Mouse (Mus musculus): ENCODE data around the gene Fuz. TPM values are rescaled to one million over a fixed set of nuclear protein-coding genes. Genes with fewer than 3 reads are reported as not detected.

Gene Fuz
- total RNA-seq, 2 experiments from 2014 or later, result 9.0 to 18.1 TPM

DNA sequence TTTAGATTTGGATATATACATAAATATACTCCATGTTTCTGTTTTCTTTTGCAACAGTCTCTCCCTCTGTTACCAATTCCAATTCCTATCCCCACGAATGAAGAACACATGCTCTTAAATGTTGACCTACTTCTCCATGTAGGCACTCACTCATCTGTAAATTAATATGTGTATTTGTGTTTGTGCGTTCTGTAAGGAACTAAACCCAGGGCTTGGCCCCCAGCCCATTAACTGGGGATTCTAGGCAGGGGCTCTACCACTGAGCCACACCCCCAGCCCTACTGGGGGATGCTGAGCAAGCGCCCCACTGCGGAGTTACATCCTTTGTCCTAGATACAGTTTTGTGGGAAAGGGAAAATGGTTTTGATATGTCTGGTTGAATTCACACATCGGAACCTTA lies 23.2 kb downstream of the Fuz start:
- intact Hi-C loops (cut with DNase I), result no loop called here
- DNase-seq, result no peak

DNA sequence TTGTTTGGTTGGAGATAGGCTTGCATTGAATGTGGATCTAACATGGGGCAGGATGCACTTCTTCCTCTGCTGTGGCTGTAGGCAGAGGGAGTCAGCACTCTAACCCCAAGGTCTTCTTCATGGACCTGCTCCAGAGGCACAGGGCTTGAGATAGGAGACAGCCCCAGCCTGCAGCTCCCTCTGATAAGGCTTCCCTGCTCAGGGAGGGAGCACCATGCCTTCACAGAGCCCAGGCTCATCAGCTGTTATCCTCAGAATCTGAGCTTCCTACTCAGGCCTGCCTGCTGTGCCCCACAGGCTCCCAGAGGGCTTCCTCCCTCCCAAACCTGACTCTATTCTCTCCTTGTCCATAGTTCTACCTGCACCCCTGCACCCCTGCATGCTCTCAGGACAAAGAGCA lies 26.7 kb downstream of the Fuz start:
- no peak for DNase-seq
- intact Hi-C loops (cut with DNase I), result loop anchor here (5.0 kb wide), 1 partner anchor 35 kb away; no protein-coding TSS in a partner anchor

DNA sequence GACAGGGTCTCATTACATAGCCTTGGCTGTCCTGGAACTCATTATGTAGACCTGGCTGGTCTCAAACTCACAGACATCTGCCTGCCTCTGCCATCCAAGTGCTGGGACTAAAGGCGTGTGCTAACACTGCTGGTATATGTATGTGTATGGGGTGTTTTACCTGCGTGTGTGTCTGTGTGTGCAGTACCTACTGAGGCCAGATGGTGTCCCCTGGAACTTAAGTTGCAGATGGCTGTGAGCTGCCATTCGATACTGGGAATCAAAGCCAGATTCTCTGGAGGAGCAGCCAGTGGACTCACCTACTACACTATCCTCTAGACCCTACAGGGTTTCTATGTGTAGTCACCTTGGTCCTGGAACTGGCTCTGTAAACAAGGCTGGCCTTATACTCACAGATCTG lies 29.6 kb downstream of the Fuz start:
- peak in 1 of 2 experiments; percentile 44 for DNase-seq
- intact Hi-C loops (cut with DNase I), result loop anchor here (5.0 kb wide), 1 partner anchor 42 kb away; no protein-coding TSS in a partner anchor

DNA sequence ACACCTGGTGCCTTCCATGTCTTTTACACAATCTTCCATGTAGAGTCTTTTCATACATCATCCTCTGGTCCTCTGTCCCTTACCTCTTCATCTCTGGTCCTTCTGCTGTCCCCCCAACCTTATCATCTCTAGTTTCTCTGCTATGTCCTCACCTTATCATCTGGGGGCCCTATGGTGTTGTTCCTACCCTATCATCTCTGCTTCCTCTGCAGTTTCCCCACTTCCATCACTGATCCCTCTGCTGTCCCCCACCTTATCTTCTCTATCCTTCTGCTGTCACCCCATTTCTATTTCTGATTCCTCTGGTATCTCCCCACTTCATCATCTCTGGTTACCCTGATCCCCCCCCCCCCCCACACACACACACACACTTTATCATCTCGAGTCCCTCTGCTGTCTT lies 32.7 kb downstream of the Fuz start:
- intact Hi-C loops (cut with DNase I), result loop anchor here (5.0 kb wide), 1 partner anchor 39 kb away; no protein-coding TSS in a partner anchor
- no peak for DNase-seq

DNA sequence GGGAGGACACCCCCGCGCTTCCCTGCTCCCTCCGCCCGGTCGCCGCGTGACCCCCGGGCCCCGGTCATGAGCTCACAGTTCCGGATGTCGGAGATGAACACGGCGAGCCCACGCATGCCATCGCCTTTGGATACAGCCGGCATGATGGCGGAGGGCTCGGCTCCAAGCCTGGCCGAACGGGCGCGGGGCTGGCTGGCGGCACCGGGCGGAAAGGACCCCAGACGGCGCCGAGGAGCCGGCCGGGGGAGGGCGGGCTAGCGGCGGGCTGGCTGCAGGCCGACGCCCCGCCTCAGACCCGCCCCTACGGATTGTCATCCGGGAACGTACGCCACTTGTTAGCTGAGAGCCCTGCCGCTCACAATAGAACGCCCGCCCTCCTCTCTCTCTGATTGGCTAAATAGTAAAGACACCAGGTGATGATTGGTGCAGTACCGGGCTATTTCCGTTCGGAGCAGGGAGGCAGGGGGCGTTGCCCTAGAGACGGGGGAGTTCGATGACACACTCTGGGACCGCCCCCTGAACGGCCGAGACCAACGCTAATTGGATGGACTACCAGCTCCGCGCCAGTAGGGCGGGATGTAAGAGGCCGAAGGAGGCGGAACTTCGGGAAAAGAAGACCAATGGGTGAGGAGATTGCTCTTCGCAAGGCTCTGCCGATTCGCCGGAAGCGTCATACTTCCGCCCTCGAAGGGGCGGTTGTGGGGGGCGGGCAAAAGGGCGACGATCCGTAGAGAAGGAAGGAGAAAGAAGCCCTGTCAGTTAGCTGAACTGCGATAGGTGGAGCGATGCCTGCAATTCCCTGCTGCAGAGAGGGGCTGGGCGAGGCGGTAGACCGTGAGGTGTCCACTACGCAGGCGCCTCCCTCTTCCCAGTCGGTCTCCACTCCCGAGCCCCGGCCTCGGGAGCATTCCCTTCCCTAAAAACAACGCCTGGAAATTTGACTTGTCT lies 33.6 kb downstream of the Fuz start, which contains the start of gene Ap2a1:
TSS of gene Ap2a1 (minus strand) at position 293 of the 948 bp plus-strand sequence.
- DNase-seq, result peak; percentile 98 to 99
- intact Hi-C loops (cut with DNase I), result loop anchor here (2.0 to 5.0 kb wide), 2 partner anchors 21 to 38 kb away; no protein-coding TSS in a partner anchor

DNA sequence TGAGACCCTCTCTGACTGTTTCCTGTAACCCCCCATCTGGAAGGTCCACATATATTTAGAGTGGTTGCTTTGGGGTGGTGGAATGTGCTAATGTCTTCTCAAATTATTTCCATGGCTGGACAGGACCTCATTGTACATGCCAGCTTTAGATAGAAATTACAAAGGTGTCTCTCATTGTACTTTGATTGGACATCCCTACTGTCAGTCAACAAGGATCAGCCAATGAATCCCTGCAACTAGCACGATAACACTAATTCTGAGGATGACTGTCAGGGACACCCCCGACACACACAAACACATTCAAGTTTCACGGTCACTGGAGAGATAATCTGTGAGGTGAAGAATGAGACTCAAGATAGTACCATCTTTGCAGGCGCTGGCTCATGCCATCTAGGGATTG lies 42.8 kb downstream of the Fuz start:
- DNase-seq, result no peak
- intact Hi-C loops (cut with DNase I), result no loop called here

DNA sequence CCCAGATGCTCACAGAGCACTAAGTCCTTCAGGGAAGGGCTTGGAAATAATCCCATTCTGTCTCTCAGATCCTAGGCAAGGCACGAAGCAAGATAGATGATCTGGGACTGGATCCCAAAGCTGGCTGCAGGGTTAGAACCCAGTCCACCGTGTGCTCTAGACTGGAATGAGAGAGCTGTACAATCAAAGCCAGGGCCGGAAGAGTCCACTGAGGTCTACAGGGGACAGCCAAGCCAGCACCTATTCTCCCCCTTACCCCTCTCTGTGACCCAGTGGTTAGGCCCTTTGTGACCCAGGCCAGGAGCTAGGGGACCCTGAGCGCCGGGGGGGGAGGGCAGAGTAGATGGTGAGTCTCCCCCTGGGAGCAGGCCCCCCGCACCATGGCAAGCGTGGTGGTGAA lies 47.0 kb downstream of the Fuz start, which contains the start of gene Tsks:
TSS of gene Tsks (plus strand) at position 301 of the 400 bp plus-strand sequence.
- DNase-seq, result no peak
- intact Hi-C loops (cut with DNase I), result no loop called here

DNA sequence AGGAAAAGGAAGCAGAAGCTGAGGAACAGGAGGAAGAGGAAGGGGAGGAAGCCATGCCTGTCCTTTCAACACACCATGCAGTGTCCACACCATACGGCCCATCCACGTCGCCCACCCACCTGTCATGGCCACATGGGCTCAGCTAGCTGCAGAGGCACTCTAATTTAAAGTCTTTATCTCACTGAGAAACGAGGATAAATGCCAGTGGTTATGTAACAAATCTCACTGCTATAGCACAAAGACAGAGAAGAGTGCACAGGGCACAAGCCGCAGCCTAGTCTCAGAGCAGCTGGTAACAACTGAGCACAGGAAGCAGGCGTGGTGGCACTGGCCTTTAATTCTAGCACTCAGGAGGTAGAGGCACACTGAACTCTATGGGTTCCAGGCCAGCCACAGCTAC lies 54.0 kb downstream of the Fuz start:
- no peak for DNase-seq
- intact Hi-C loops (cut with DNase I), result loop anchor here (2.0 to 10.0 kb wide), 3 partner anchors 19 to 225 kb away; partner anchors contain the start of gene Fuz

DNA sequence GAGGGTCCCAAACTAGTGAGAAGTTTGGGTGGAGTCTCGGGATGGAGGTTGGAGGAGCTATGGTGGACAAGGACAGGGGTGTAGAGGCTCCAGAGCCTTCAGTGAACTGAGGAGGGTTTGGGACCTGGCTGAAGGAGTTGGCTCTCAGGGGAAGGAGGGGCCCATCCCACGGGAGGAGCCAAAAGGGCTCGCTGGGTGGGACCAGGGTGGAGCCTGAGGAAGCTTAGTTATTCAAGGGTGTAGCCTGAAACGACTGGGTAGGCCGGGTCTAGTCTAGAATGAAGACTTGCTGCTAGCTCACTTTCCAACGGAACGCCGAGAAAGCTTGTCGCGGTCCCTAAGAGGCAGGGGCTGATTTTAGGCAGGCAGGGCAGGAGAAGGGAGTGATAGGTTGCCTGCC lies 56.1 kb downstream of the Fuz start:
- intact Hi-C loops (cut with DNase I), result loop anchor here (2.0 to 10.0 kb wide), 3 partner anchors 21 to 227 kb away; partner anchors contain the start of gene Fuz
- DNase-seq, result peak; percentile 70 to 71

Small RNAs within 50 kb of the gene (microRNA-seq; reads per million reads assigned to microRNA genes)
- 0 reads per million in 2 experiments for gene Mir707

Other genes with a start within 250 kb of the Fuz start
- gene Myh14, start 225.2 kb upstream of the Fuz start, total RNA-seq (2021), result 10 to 100 TPM; 55.0 to 72.4 TPM
- gene Izumo2, start 187.3 kb upstream of the Fuz start, total RNA-seq (2021), result not detected
- gene Vrk3, start 147.7 kb upstream of the Fuz start, total RNA-seq (2021), result 10 to 100 TPM; 25.4 to 28.1 TPM
- gene Zfp473, start 145.0 kb upstream of the Fuz start, total RNA-seq (2021), result under 1 TPM; 0.14 to 0.15 TPM
- gene Nup62, start 80.0 kb upstream of the Fuz start, total RNA-seq (2021), result 10 to 100 TPM; 31.6 to 33.3 TPM
- 1 to 10 TPM in 1 of 2 experiments, under 1 TPM in 1; 0.72 to 1.1 TPM for gene Il4i1, start 79.7 kb upstream of the Fuz start, total RNA-seq (2021)
- gene Atf5, start 79.4 kb upstream of the Fuz start, total RNA-seq (2021), result 10 to 100 TPM; 52.4 to 57.4 TPM
- gene Akt1s1, start 47.1 kb upstream of the Fuz start, total RNA-seq (2021), result 10 to 100 TPM; 61.1 to 63.3 TPM
- 10 to 100 TPM; 41.0 to 42.8 TPM for gene Tbc1d17, start 47.0 kb upstream of the Fuz start, total RNA-seq (2021)
- 10 to 100 TPM; 17.6 to 18.8 TPM for gene Pnkp, start 38.9 kb upstream of the Fuz start, total RNA-seq (2021)
- gene Ptov1, start 26.3 kb upstream of the Fuz start, total RNA-seq (2021), result 100 to 1,000 TPM; 149 to 160 TPM
- gene Med25, start 3.4 kb upstream of the Fuz start, total RNA-seq (2021), result 10 to 100 TPM; 60.3 to 68.6 TPM
- 10 to 100 TPM; 74.5 to 82.2 TPM for gene Ap2a1, start 33.4 kb downstream of the Fuz start, total RNA-seq (2021)
- not detected for gene Tsks, start 47.1 kb downstream of the Fuz start, total RNA-seq (2021)
- gene Cpt1c, start 78.8 kb downstream of the Fuz start, total RNA-seq (2021), result 1 to 10 TPM; 3.1 to 3.5 TPM
- 100 to 1,000 TPM; 119 to 128 TPM for gene Prmt1, start 90.5 kb downstream of the Fuz start, total RNA-seq (2021)
- gene Irf3, start 101.6 kb downstream of the Fuz start, total RNA-seq (2021), result 10 to 100 TPM; 36.5 to 40.2 TPM
- 10 to 100 TPM; 10.4 to 12.3 TPM for gene Bcl2l12, start 102.6 kb downstream of the Fuz start, total RNA-seq (2021)
- 10 to 100 TPM; 53.8 to 56.1 TPM for gene Scaf1, start 120.3 kb downstream of the Fuz start, total RNA-seq (2021)
- 10 to 100 TPM; 60.7 to 62.8 TPM for gene Rras, start 121.9 kb downstream of the Fuz start, total RNA-seq (2021)
- gene Prr12, start 156.8 kb downstream of the Fuz start, total RNA-seq (2021), result 10 to 100 TPM; 27.2 to 28.3 TPM
- 10 to 100 TPM; 27.7 to 33.7 TPM for gene Nosip, start 166.3 kb downstream of the Fuz start, total RNA-seq (2021)
- 10 to 100 TPM; 11.1 to 11.4 TPM for gene Prrg2, start 166.6 kb downstream of the Fuz start, total RNA-seq (2021)
- 10 to 100 TPM; 46.0 to 53.7 TPM for gene Rcn3, start 196.1 kb downstream of the Fuz start, total RNA-seq (2021)
- 10 to 100 TPM; 72.0 to 76.7 TPM for gene Fcgrt, start 207.8 kb downstream of the Fuz start, total RNA-seq (2021)
- 100 to 1,000 TPM; 582 to 636 TPM for gene Rps11, start 228.4 kb downstream of the Fuz start, total RNA-seq (2021)
- gene Rpl13a, start 232.7 kb downstream of the Fuz start, total RNA-seq (2021), result 100 to 1,000 TPM; 573 to 686 TPM
- under 1 TPM in 1 of 2 experiments, not detected in 1; 0.45 TPM for gene Gm45713, start 240.2 kb downstream of the Fuz start, total RNA-seq (2021)
- 1 to 10 TPM; 4.3 to 5.8 TPM for gene Flt3l, start 240.4 kb downstream of the Fuz start, total RNA-seq (2021)

Measured in heart, postnatal 14 days (tissue).